In genomic region chr1:43078124-43078523, GRCm38 (mm10) we compare ENCODE assay signal across 16 mouse cellular contexts.
"Had no signal": no experiment of that assay in that cellular context is flagged by ENCODE, and none has a peak within 500 bp of the region (broad histone marks: within the 10 kb centered on the region; RNA-seq: fewer than 3 reads in every experiment).

No protein-coding gene starts in this region.

- H3K9me3 ChIP-seq: neural tube, embryonic 13.5 days; neural tube, embryonic 15.5 days; stomach, embryonic 15.5 days had no signal

- DNase-seq: retina, postnatal 1 day; right cerebral cortex, adult 18-20 months; right cerebral cortex, postnatal 14 days; right cerebral cortex, postnatal 25 days; right cerebral cortex, postnatal 4 days; spleen, adult 18-20 months; thymus, adult 18-20 months; thymus, adult 2 months; thymus, postnatal 14 days; thymus, postnatal 25 days; thymus, postnatal 36 days; thymus, postnatal 4 days had no signal

- H3K27ac ChIP-seq: neural tube, embryonic 13.5 days; neural tube, embryonic 15.5 days; stomach, embryonic 15.5 days; stomach, postnatal 0 days had no signal

- H3K27me3 ChIP-seq: neural tube, embryonic 13.5 days; neural tube, embryonic 15.5 days; stomach, embryonic 15.5 days had no signal

- H3K4me3 ChIP-seq: neural tube, embryonic 13.5 days; neural tube, embryonic 15.5 days; stomach, embryonic 15.5 days had no signal

- H3K4me1 ChIP-seq: neural tube, embryonic 15.5 days; stomach, embryonic 15.5 days had no signal

- H3K9ac ChIP-seq: neural tube, embryonic 13.5 days; neural tube, embryonic 15.5 days; stomach, embryonic 15.5 days had no signal

- H3K4me2 ChIP-seq: neural tube, embryonic 13.5 days; neural tube, embryonic 15.5 days; stomach, embryonic 15.5 days had no signal
